Mouse (Mus musculus) hindbrain, postnatal 0 days (tissue): ENCODE measurements around the gene Eml5. TPM values are rescaled to one million over a fixed set of nuclear protein-coding genes. Genes with fewer than 3 reads are reported as not detected.

Experiments
- ATAC-seq: fragments of 200-750 bp; cut with Nextera tagmentation; 2 replicates; pipeline ENCODE4 v1.8.0; 2017; ENCODE audit warnings: mild to moderate bottlenecking, moderate TSS enrichment, moderate library complexity
- DNase-seq: peaks from one replicate; pipeline ENCODE4 v3.0.0-alpha.2; 2015; ENCODE audit warnings: low spot score
- H3K27ac ChIP-seq: fragments of 300-500 bp; sonication (generic); 2 replicates; pipeline ENCODE4 v1.5.1; 2014; ENCODE audit warnings: mild to moderate bottlenecking
- H3K27me3 ChIP-seq: fragments of 300-500 bp; sonication (generic); 2 replicates; pipeline ENCODE4 v1.6.1; 2014; ENCODE audit warnings: low read length, mixed read lengths; ENCODE audit not compliant: insufficient read depth
- H3K36me3 ChIP-seq: fragments of 300-500 bp; sonication (generic); 2 replicates; pipeline ENCODE4 v1.6.1; 2014; ENCODE audit warnings: low read length, mixed read lengths; ENCODE audit not compliant: insufficient read depth
- H3K4me1 ChIP-seq: fragments of 300-500 bp; sonication (generic); 2 replicates; pipeline ENCODE4 v1.6.1; 2014; ENCODE audit warnings: antibody characterized with exemption, low read length, mixed read lengths; ENCODE audit not compliant: insufficient read depth
- H3K4me2 ChIP-seq: fragments of 300-500 bp; sonication (generic); 2 replicates; pipeline ENCODE4 v1.6.1; 2014; ENCODE audit warnings: low read depth, mild to moderate bottlenecking, low read length, moderate library complexity, mixed read lengths
- H3K4me3 ChIP-seq: fragments of 300-500 bp; sonication (generic); 2 replicates; pipeline ENCODE4 v1.5.1; 2014; ENCODE audit warnings: low read length
- H3K9ac ChIP-seq: fragments of 300-500 bp; sonication (generic); replicated peaks from 2 replicates; pipeline ENCODE4 v1.6.1; 2014; ENCODE audit warnings: mild to moderate bottlenecking, low read length, moderate library complexity, mixed read lengths
- H3K9me3 ChIP-seq: fragments of 300-500 bp; sonication (generic); 2 replicates; pipeline ENCODE4 v1.6.1; 2016; ENCODE audit warnings: low read length, mixed read lengths
- CTCF ChIP-seq: IDR thresholded peaks from 2 replicates; pipeline ENCODE4 v1.5.1; 2016; ENCODE audit warnings: antibody characterized with exemption, control low read depth, low read depth
- WGBS: fragments of 180-500 bp; shearing (Covaris S2); extraction: QIAGEN DNeasy Blood & Tissue Kit; methylation state at CpG from one replicate; pipeline ENCODE4 v1.1.7; 2014; 5-methylcytosine and 5-hydroxymethylcytosine counted together
- polyA plus RNA-seq: library from polyadenylated mRNA; unstranded; fragments of >200 nt; fragmentation: Nextera tagmentation; extraction: Ambion mirVana; gene quantifications from 2 replicates; pipeline ENCODE4 v1.2.1, GENCODE M21; 2015
- total RNA-seq: library from RNA; depleted of rRNA; stranded (reverse); fragments of >200 nt; gene quantifications from 2 replicates; pipeline ENCODE4 v1.2.3, GENCODE M21; 2014; rRNA removed

Eml5 gene
- 18.7 and 23.4 TPM in 2 replicates for total RNA-seq
- 12.4 and 13.2 TPM in 2 replicates for polyA plus RNA-seq

DNA sequence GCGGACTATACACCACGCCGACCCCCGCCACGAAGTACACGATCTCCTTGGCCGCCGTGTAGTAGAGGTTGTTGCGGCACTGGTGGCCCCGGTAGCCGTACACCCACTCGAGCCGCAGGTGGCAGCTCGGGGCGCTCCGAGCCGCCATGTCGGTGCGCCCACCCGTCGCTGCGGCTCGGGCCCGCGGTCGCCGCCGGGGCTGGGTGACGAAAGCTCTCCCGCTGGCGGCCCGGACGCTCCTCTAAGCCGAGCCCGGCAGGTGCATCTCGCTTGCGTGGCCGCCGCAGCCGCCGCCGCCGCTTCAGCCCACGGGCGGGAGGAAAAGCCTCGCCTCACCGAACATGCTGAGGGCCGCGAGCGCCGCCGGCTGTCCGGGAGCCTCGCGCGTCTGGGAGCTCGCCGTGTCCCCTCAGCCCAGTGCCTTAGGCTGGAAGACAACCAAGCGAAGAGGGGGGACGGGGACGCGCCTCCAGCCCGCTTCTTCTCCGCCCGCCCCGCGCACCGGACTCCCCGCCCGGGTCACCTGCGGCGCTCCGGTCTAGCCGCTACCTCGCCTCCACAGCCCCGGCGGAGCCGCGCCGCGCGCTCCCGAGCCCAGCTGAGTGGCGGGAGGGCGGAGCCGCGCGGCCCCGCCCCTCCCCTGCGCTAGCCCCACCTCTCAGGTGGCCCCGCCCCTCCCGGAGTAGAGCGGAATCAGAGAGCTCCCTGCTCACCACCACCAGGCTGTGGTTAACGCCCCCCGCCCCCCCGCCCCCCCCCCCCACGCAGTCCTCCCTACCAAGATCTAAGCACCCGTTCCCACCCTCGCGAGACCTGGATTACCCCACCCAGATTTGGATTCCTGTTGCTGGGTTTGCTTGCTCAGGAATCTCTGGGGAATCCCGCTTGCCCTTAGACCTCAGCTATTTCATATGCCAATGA lies at the start of gene Eml5:
Eml5 (minus strand) TSS at position 604 of the 921 bp plus-strand sequence.
- H3K9ac ChIP-seq: peak within 1 kb of the TSS; percentile 69
- TF ChIP-seq CTCF: no peak
- no peaks in the 10 kb centered on the region for H3K36me3 ChIP-seq
- no peaks in the 10 kb centered on the region for H3K9me3 ChIP-seq
- DNase-seq (peak; percentile 94), ATAC-seq (peak; percentile 97)
- peak within 1 kb of the TSS; percentile 74 for H3K4me2 ChIP-seq
- no peaks in the 10 kb centered on the region for H3K27me3 ChIP-seq
- peaks cover 6% of the 10 kb centered on the region; the same call in 1 of the 2 replicates for H3K4me1 ChIP-seq
- H3K4me3 ChIP-seq: peak within 1 kb of the TSS; percentile 75
- H3K27ac ChIP-seq: peak within 1 kb of the TSS; percentile 81
- WGBS: 2% methylated on average over 70 of the region's 101 CpGs

DNA sequence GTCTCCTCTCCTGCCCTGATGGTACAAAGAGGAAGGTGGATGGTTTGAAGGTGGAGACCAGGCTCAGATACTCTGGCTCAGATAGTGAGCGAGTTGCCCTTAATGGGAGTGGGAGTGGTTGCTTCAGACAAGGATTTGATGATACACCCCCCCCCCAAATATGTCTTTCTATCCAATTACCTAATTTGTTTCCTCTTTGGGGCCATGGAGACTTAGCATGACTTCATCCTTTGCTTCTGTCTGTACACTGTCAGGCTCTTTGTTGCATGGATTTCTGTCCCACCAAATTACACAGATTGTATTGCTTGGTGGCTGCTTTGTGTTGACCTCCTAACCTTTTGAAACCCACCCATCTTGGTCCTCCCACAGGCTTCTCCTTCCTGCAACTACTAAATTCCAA lies 31.6 kb upstream of the Eml5 start:
- no peaks in the 10 kb centered on the region for H3K36me3 ChIP-seq
- no peak for TF ChIP-seq CTCF

DNA sequence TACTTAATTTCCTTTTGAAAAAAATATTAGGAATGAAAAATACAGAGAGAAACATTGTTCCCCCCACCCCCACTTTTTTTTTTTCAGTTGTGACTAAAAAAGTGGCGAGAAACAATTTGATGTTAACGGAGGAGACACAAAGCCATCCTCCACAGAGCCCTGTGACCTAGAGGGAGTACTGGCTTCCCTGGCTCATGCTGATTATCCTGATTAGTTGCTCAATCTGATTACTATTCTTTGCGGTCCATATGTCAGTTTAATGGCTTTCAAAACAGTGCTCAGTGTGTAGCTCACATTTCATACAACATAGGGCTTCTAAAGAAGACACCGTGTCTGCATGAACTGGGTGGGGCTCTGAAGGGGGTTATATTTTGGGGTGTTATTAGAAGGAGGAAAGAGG lies 31.2 kb upstream of the Eml5 start:
- Histone ChIP-seq H3K4me3 (no peak overlapping the region), H3K9ac (no peak overlapping the region), H3K9me3 (no peaks in the 10 kb centered on the region), H3K36me3 (no peaks in the 10 kb centered on the region), H3K27me3 (no peaks in the 10 kb centered on the region), H3K4me2 (no peak overlapping the region), H3K4me1 (no peaks in the 10 kb centered on the region), H3K27ac (no peak overlapping the region)
- no peak for TF ChIP-seq CTCF
- no peak for DNase-seq
- 67% methylated on average over 4 of the region's 4 CpGs for WGBS
- ATAC-seq: no peak

More for the DNA sequence above, 31.6 kb upstream of the Eml5 start:
- Histone ChIP-seq H3K4me1 (no peaks in the 10 kb centered on the region), H3K4me2 (no peak overlapping the region), H3K9ac (no peak overlapping the region), H3K27me3 (no peaks in the 10 kb centered on the region), H3K9me3 (no peaks in the 10 kb centered on the region), H3K4me3 (no peak overlapping the region), H3K27ac (no peak overlapping the region)
- WGBS: 92% methylated on average over 1 of the region's 1 CpGs
- ATAC-seq (no peak), DNase-seq (no peak)

DNA sequence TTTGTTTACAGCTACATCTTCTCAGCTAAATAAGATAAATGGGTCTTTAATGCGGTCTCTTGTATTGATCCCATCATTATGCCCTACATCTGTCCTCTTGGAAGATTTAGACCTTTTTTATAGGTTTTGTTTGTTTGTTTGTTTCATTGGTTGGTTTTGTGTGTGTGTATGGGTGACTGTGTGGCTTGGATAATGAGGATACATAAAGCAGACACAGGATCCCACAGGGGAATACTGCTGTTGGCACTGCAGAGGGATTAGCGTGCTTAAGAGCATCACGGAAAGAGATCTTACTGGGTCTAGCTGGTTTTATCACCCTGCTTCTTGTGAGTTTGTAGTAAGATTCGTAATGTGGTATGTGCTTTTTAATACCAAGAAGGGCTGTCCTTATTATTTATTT lies 29.9 kb upstream of the Eml5 start:
- no peak overlapping the region for H3K27ac ChIP-seq
- H3K4me1 ChIP-seq: no peaks in the 10 kb centered on the region
- H3K4me3 ChIP-seq: no peak overlapping the region
- ATAC-seq: no peak
- WGBS: 66% methylated on average over 4 of the region's 4 CpGs
- no peaks in the 10 kb centered on the region for H3K27me3 ChIP-seq
- H3K4me2 ChIP-seq: no peak overlapping the region
- no peaks in the 10 kb centered on the region for H3K36me3 ChIP-seq
- H3K9me3 ChIP-seq: no peaks in the 10 kb centered on the region
- no peak overlapping the region for H3K9ac ChIP-seq
- DNase-seq: peak; percentile 55
- TF ChIP-seq CTCF: no peak

DNA sequence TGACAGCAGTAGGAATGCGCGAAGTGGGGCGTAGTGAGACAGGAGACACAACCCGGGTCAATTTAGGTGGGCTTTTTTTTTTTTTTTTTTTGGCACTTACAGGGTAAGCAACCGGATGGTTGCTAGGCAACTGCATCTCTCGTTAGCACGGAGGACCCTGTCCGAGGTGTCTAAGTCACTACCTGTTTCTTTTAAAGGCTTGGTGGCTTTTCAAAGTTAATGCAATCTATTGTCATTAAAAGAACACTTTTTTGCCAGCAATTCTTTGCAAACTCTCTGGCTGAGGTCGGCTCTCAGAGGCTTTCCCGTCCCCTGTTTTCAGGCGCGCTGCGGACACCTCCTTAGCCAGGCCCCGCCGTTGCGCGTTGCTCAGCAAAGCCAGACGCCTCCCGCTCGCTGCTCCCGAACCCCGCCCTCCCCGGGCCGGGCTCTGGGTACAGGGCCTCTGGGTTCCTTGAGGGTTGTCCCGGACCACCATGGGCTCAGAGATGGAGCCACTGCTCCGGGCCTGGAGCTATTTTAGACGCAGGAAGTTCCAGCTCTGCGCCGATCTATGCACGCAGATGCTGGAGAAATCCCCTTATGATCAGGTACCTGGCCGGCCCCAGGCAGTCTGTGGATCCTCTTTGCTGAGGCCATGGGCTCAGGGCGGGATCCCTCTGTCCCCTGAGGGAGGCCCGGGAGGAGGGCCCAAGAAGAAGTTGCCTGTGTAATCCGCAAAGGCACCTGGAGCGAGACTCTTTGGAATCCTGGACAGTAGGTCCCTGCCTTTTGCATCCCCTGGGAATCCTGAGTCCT lies 19.1 kb upstream of the Eml5 start, which contains the start of gene Ttc8:
Ttc8 (plus strand) TSS at position 381 of the 798 bp plus-strand sequence.
- ATAC-seq (peak; percentile 99), DNase-seq (peak; percentile 95)
- no peaks in the 10 kb centered on the region for H3K27me3 ChIP-seq
- no peak for TF ChIP-seq CTCF
- H3K4me3 ChIP-seq: peak within 1 kb of the TSS; percentile 75
- H3K9me3 ChIP-seq: no peaks in the 10 kb centered on the region
- peak within 1 kb of the TSS; percentile 87 for H3K9ac ChIP-seq
- H3K27ac ChIP-seq: peak within 1 kb of the TSS; percentile 86
- H3K4me1 ChIP-seq: no peaks in the 10 kb centered on the region
- no peaks in the 10 kb centered on the region for H3K36me3 ChIP-seq
- H3K4me2 ChIP-seq: peak within 1 kb of the TSS; percentile 68
- WGBS: under 1% methylated on average over 35 of the region's 35 CpGs

DNA sequence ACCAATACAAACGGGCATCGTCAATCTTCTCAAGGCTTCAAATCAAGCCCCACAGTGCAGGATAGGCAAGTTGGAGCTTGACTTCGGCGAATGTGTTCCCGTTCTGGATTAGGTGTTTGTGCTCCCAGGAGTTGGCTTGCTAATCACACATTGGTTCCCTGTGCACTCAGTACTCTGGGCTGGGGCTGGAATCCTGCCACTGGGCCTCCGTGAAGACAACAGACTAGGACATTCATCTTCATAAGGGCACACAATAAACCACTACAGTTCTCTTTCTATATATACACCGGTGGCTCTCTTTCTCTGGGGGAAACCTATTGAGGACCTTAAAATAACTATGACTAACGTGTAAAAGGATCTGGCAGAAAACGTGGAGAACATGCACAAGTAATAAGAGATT lies 8.8 kb upstream of the Eml5 start:
- ATAC-seq: no peak
- no peak overlapping the region for H3K27ac ChIP-seq
- DNase-seq: no peak
- H3K4me3 ChIP-seq: no peak overlapping the region
- H3K4me1 ChIP-seq: no peaks in the 10 kb centered on the region
- no peak overlapping the region for H3K4me2 ChIP-seq
- no peak for TF ChIP-seq CTCF
- 60% methylated on average over 9 of the region's 9 CpGs for WGBS
- no peaks in the 10 kb centered on the region for H3K9me3 ChIP-seq
- H3K36me3 ChIP-seq: no peaks in the 10 kb centered on the region
- no peaks in the 10 kb centered on the region for H3K27me3 ChIP-seq
- H3K9ac ChIP-seq: no peak overlapping the region
